Mouse (Mus musculus) G1E (cell line): ENCODE data around the gene P4ha3.

ENCODE experiments used
- CTCF ChIP-seq: IDR thresholded peaks from 2 replicates; pipeline ENCODE4 v1.5.1; 2012; ENCODE audit warnings: low read depth, low read length, inconsistent platforms, mixed read lengths
- GATA1 ChIP-seq: IDR thresholded peaks from 2 replicates; pipeline ENCODE4 v1.6.1; 2012; ENCODE audit warnings: borderline replicate concordance, low read length, inconsistent platforms, mixed read lengths
- GATA2 ChIP-seq: IDR thresholded peaks from 2 replicates; pipeline ENCODE4 v1.6.1; 2012; ENCODE audit warnings: low read depth, low read length, inconsistent platforms, borderline replicate concordance
- POLR2AphosphoS5 ChIP-seq: IDR thresholded peaks from 2 replicates; pipeline ENCODE4 v1.6.1; 2012; ENCODE audit warnings: low read depth, low read length, inconsistent platforms; ENCODE audit not compliant: insufficient replicate concordance
- TAL1 ChIP-seq: conservative IDR thresholded peaks from 2 replicates; pipeline ENCODE4 v1.6.1; 2012; ENCODE audit warnings: low read depth, low read length, inconsistent platforms, mixed read lengths

- TF ChIP-seq CTCF: no peak
- no peak for TF ChIP-seq TAL1
- TF ChIP-seq POLR2AphosphoS5: no peak
- TF ChIP-seq GATA1: no peak
- no peak for TF ChIP-seq GATA2
Measured at GRCm38 (mm10) chr7:100245176-100245575, 40.1 kb upstream of the P4ha3 start.
